8 mouse cellular contexts compared by ENCODE assay signal in genomic region chr15:82293271-82293711, GRCm38 (mm10). TPM values are rescaled to one million over a fixed set of nuclear protein-coding genes. Genes with fewer than 3 reads are reported as not detected.
A peak's percentile ranks its signal among the peaks of the same experiment; 100 is the strongest.
DNase-seq lines count a peak whose midpoint lies in the region; ATAC-seq and TF ChIP-seq lines count a peak whose summit lies in the region.

No protein-coding gene starts in this region.

- intact Hi-C loops in heart, postnatal 25 days (cut with DNase I) = no loop called here
- intact Hi-C loops in heart, postnatal 10 days (cut with DNase I) = no loop called here

- no peak for DNase-seq in heart, postnatal 25 days (ENCODE audit: low spot score)
- DNase-seq in embryonic facial prominence, embryonic 10.5 days (ENCODE audit: low spot score) = peak; percentile 54
- peak; percentile 84 for DNase-seq in neural tube, embryonic 11.5 days (ENCODE audit: low spot score)
- DNase-seq in spleen, postnatal 36 days (ENCODE audit: low spot score in 2 of 2) = no peak
- no peak for DNase-seq in adrenal gland, postnatal 14 days
- DNase-seq in heart, postnatal 10 days = no peak

- H3K27me3 ChIP-seq in heart, embryonic 14.5 days (ENCODE audit: control insufficient read depth, insufficient read depth, low read length) = no peaks in the 10 kb centered on the region
- no peaks in the 10 kb centered on the region for H3K27me3 ChIP-seq in embryonic facial prominence, embryonic 10.5 days (replicated peaks; ENCODE audit: low read depth, poor library complexity, severe bottlenecking)
- H3K27me3 ChIP-seq in intestine, postnatal 0 days (replicated peaks; ENCODE audit: control insufficient read depth, insufficient read depth, low read length) = 0 out of 2 replicates have a peak, but pooled peaks cover 5% of the 10 kb centered on the region
- H3K27me3 ChIP-seq in neural tube, embryonic 11.5 days (ENCODE audit: control insufficient read depth, insufficient read depth, low read length) = no peaks in the 10 kb centered on the region

- peak overlapping the region in 1 of 2 experiments; percentile 19; a peak in 1 of 4 replicates for H3K4me3 ChIP-seq in heart, embryonic 14.5 days (ENCODE audit: control insufficient read depth in 1 of 2, insufficient read depth in 1 of 2, low read depth in 1 of 2, low read length in 2 of 2)
- H3K4me3 ChIP-seq in embryonic facial prominence, embryonic 10.5 days = peak overlapping the region; percentile 27; the same call in 1 of the 2 replicates
- H3K4me3 ChIP-seq in intestine, postnatal 0 days (ENCODE audit: low read depth, low read length) = no peak overlapping the region
- no peak overlapping the region for H3K4me3 ChIP-seq in neural tube, embryonic 11.5 days (ENCODE audit: low read depth, low read length)

- H3K4me2 ChIP-seq in heart, embryonic 14.5 days (ENCODE audit: low read length) = peak overlapping the region; percentile 56
- 0 out of 2 replicates have a peak overlapping the region, but pooled peaks have one; percentile 13 for H3K4me2 ChIP-seq in intestine, postnatal 0 days (replicated peaks; ENCODE audit: low read depth)
- H3K4me2 ChIP-seq in neural tube, embryonic 11.5 days (ENCODE audit: low read depth) = no peak overlapping the region

- 10% methylated on average over 7 of the region's 7 CpGs for WGBS in heart, embryonic 14.5 days
- 20% methylated on average over 7 of the region's 7 CpGs for WGBS in embryonic facial prominence, embryonic 10.5 days
- 15% methylated on average over 7 of the region's 7 CpGs for WGBS in intestine, postnatal 0 days
- 6% methylated on average over 7 of the region's 7 CpGs for WGBS in neural tube, embryonic 11.5 days

- H3K36me3 ChIP-seq in heart, embryonic 14.5 days (ENCODE audit: control insufficient read depth, insufficient read depth, low read length) = no peaks in the 10 kb centered on the region
- peaks cover 36% of the 10 kb centered on the region for H3K36me3 ChIP-seq in embryonic facial prominence, embryonic 10.5 days (replicated peaks)
- no peaks in the 10 kb centered on the region for H3K36me3 ChIP-seq in intestine, postnatal 0 days (ENCODE audit: control insufficient read depth, insufficient read depth)
- H3K36me3 ChIP-seq in neural tube, embryonic 11.5 days (ENCODE audit: control insufficient read depth, insufficient read depth, low read length) = peaks cover 12% of the 10 kb centered on the region

- ATAC-seq in heart, embryonic 14.5 days (ENCODE audit: insufficient number of reproducible peaks, insufficient read depth, low FRiP score, low read depth) = no peak
- ATAC-seq in intestine, postnatal 0 days = no peak
- ATAC-seq in neural tube, embryonic 11.5 days (ENCODE audit: insufficient read depth, low FRiP score, low TSS enrichment) = peak; percentile 87

- H3K4me1 ChIP-seq in heart, embryonic 14.5 days (ENCODE audit: control insufficient read depth in 2 of 2, insufficient read depth in 2 of 2, low read length in 2 of 2) = peaks cover 7 to 12% of the 10 kb centered on the region in 2 experiments
- peaks cover 19% of the 10 kb centered on the region for H3K4me1 ChIP-seq in embryonic facial prominence, embryonic 10.5 days
- H3K4me1 ChIP-seq in intestine, postnatal 0 days (replicated peaks; ENCODE audit: control insufficient read depth, insufficient read depth, low read length) = no peaks in the 10 kb centered on the region
- H3K4me1 ChIP-seq in neural tube, embryonic 11.5 days (ENCODE audit: control insufficient read depth, insufficient read depth, low read length) = peaks cover 15% of the 10 kb centered on the region

- H3K9me3 ChIP-seq in heart, embryonic 14.5 days (ENCODE audit: control insufficient read depth, low read length) = no peaks in the 10 kb centered on the region
- no peaks in the 10 kb centered on the region for H3K9me3 ChIP-seq in embryonic facial prominence, embryonic 10.5 days
- H3K9me3 ChIP-seq in intestine, postnatal 0 days (ENCODE audit: control insufficient read depth) = no peaks in the 10 kb centered on the region
- H3K9me3 ChIP-seq in neural tube, embryonic 11.5 days (ENCODE audit: control insufficient read depth, low read length) = no peaks in the 10 kb centered on the region

- H3K9ac ChIP-seq in heart, embryonic 14.5 days (ENCODE audit: low read length) = peak overlapping the region; percentile 9; the same call in 1 of the 2 replicates
- H3K9ac ChIP-seq in intestine, postnatal 0 days (ENCODE audit: low read depth, low read length) = no peak overlapping the region
- no peak overlapping the region for H3K9ac ChIP-seq in neural tube, embryonic 11.5 days (ENCODE audit: low read length)

- H3K27ac ChIP-seq in heart, embryonic 14.5 days (replicated peaks in 1 of 2; ENCODE audit: control insufficient read depth in 1 of 2, insufficient read depth in 1 of 2, low read depth in 2 of 2, low read length in 2 of 2) = no peak overlapping the region
- no peak overlapping the region for H3K27ac ChIP-seq in embryonic facial prominence, embryonic 10.5 days (replicated peaks)
- no peak overlapping the region for H3K27ac ChIP-seq in intestine, postnatal 0 days (ENCODE audit: low read depth, low read length)
- H3K27ac ChIP-seq in neural tube, embryonic 11.5 days (ENCODE audit: low read depth, low read length) = peak overlapping the region; percentile 23; the same call in 1 of the 2 replicates

- no peak for TF ChIP-seq CTCF in intestine, postnatal 0 days (IDR thresholded peaks at IDR 0.05; ENCODE audit: low read depth)

RNA-seq across cellular contexts. Expression of gene Wbp2nl, which starts 5.5 kb away (rescaled TPM):
- polyA plus RNA-seq in heart, embryonic 14.5 days (2014; fragmentation: Nextera tagmentation; extraction: Ambion mirVana) = 0.28 TPM in 1 of 2 replicates, not detected in the other
- total RNA-seq in heart, postnatal 25 days (2021) = not detected
- 0.14 TPM in 1 of 2 replicates, not detected in the other for polyA plus RNA-seq in embryonic facial prominence, embryonic 10.5 days (2016; fragmentation: Nextera tagmentation; extraction: Ambion mirVana)
- polyA plus RNA-seq in intestine, postnatal 0 days (2015; fragmentation: Nextera tagmentation; extraction: Ambion mirVana) = not detected in 2 replicates
- 0.16 and 0.27 TPM in 2 replicates for polyA plus RNA-seq in neural tube, embryonic 11.5 days (2014; fragmentation: Nextera tagmentation; extraction: Ambion mirVana)
- not detected in 2 replicates for total RNA-seq in adrenal gland, postnatal 14 days (2021)
- total RNA-seq in heart, postnatal 10 days (2021) = not detected

RNA-seq across cellular contexts. Expression of gene Sept3, which starts 18.6 kb away (rescaled TPM):
- 4.7 and 4.9 TPM in 2 replicates for polyA plus RNA-seq in heart, embryonic 14.5 days (2014; fragmentation: Nextera tagmentation; extraction: Ambion mirVana)
- under 1 TPM; 0.31 to 0.87 TPM for total RNA-seq in heart, postnatal 25 days (2021)
- polyA plus RNA-seq in embryonic facial prominence, embryonic 10.5 days (2016; fragmentation: Nextera tagmentation; extraction: Ambion mirVana) = 49.4 and 55.6 TPM in 2 replicates
- polyA plus RNA-seq in intestine, postnatal 0 days (2015; fragmentation: Nextera tagmentation; extraction: Ambion mirVana) = 1.7 and 3.0 TPM in 2 replicates
- polyA plus RNA-seq in neural tube, embryonic 11.5 days (2014; fragmentation: Nextera tagmentation; extraction: Ambion mirVana) = 141 and 142 TPM in 2 replicates
- total RNA-seq in adrenal gland, postnatal 14 days (2021) = 6.0 and 6.1 TPM in 2 replicates
- total RNA-seq in heart, postnatal 10 days (2021) = 1 to 10 TPM in 1 of 2 experiments, under 1 TPM in 1; 0.57 to 1.4 TPM

RNA-seq across cellular contexts. Expression of gene 1500009C09Rik, which starts 41.1 kb away (rescaled TPM):
- polyA plus RNA-seq in heart, embryonic 14.5 days (2014; fragmentation: Nextera tagmentation; extraction: Ambion mirVana) = not detected in 2 replicates
- not detected for total RNA-seq in heart, postnatal 25 days (2021)
- not detected in 2 replicates for polyA plus RNA-seq in embryonic facial prominence, embryonic 10.5 days (2016; fragmentation: Nextera tagmentation; extraction: Ambion mirVana)
- polyA plus RNA-seq in intestine, postnatal 0 days (2015; fragmentation: Nextera tagmentation; extraction: Ambion mirVana) = 0.13 TPM in 1 of 2 replicates, not detected in the other
- 0.68 and 0.76 TPM in 2 replicates for polyA plus RNA-seq in neural tube, embryonic 11.5 days (2014; fragmentation: Nextera tagmentation; extraction: Ambion mirVana)
- total RNA-seq in adrenal gland, postnatal 14 days (2021) = 0.49 and 0.74 TPM in 2 replicates
- not detected for total RNA-seq in heart, postnatal 10 days (2021)

RNA-seq across cellular contexts. Expression of gene Naga, which starts 45.4 kb away (rescaled TPM):
- 47.4 and 48.7 TPM in 2 replicates for polyA plus RNA-seq in heart, embryonic 14.5 days (2014; fragmentation: Nextera tagmentation; extraction: Ambion mirVana)
- total RNA-seq in heart, postnatal 25 days (2021) = 10 to 100 TPM; 32.0 to 33.3 TPM
- 19.2 and 24.0 TPM in 2 replicates for polyA plus RNA-seq in embryonic facial prominence, embryonic 10.5 days (2016; fragmentation: Nextera tagmentation; extraction: Ambion mirVana)
- 1,439 and 1,503 TPM in 2 replicates for polyA plus RNA-seq in intestine, postnatal 0 days (2015; fragmentation: Nextera tagmentation; extraction: Ambion mirVana)
- polyA plus RNA-seq in neural tube, embryonic 11.5 days (2014; fragmentation: Nextera tagmentation; extraction: Ambion mirVana) = 24.7 and 28.0 TPM in 2 replicates
- total RNA-seq in adrenal gland, postnatal 14 days (2021) = 59.5 and 62.1 TPM in 2 replicates
- 10 to 100 TPM; 46.3 to 47.5 TPM for total RNA-seq in heart, postnatal 10 days (2021)

RNA-seq across cellular contexts. Expression of gene Pheta2, which starts 45.5 kb away (rescaled TPM):
- 7.3 and 7.5 TPM in 2 replicates for polyA plus RNA-seq in heart, embryonic 14.5 days (2014; fragmentation: Nextera tagmentation; extraction: Ambion mirVana)
- total RNA-seq in heart, postnatal 25 days (2021) = 1 to 10 TPM in 1 of 2 experiments, under 1 TPM in 1; 0.70 to 1.4 TPM
- polyA plus RNA-seq in embryonic facial prominence, embryonic 10.5 days (2016; fragmentation: Nextera tagmentation; extraction: Ambion mirVana) = 4.9 TPM in 2 replicates
- polyA plus RNA-seq in intestine, postnatal 0 days (2015; fragmentation: Nextera tagmentation; extraction: Ambion mirVana) = 5.4 and 5.5 TPM in 2 replicates
- polyA plus RNA-seq in neural tube, embryonic 11.5 days (2014; fragmentation: Nextera tagmentation; extraction: Ambion mirVana) = 3.0 and 3.1 TPM in 2 replicates
- 1.8 and 2.1 TPM in 2 replicates for total RNA-seq in adrenal gland, postnatal 14 days (2021)
- total RNA-seq in heart, postnatal 10 days (2021) = 1 to 10 TPM; 2.8 to 3.2 TPM

Comparison
In these comparisons a context has a peak if more than half of its experiments do, and no peak if none do; other contexts are left out.
1. DNase-seq: peak in embryonic facial prominence, embryonic 10.5 days (single experiment) and neural tube, embryonic 11.5 days (single experiment); none in heart, postnatal 25 days (single experiment), spleen, postnatal 36 days (0 of 2), adrenal gland, postnatal 14 days (single experiment) and heart, postnatal 10 days (0 of 2).